Mouse (Mus musculus) forebrain, embryonic 13.5 days (tissue): ENCODE data around the gene Dlg2. TPM values are rescaled to one million over a fixed set of nuclear protein-coding genes. Genes with fewer than 3 reads are reported as not detected.

Source experiments
- ATAC-seq: fragments of 200-750 bp; cut with Nextera tagmentation; 2 replicates; pipeline ENCODE4 v1.8.0; 2017
- H3K27ac ChIP-seq: fragments of 300-500 bp; sonication (generic); 2 replicates; pipeline ENCODE4 v1.5.1; 2015; ENCODE audit warnings: inconsistent platforms, mild to moderate bottlenecking, moderate library complexity
- H3K27me3 ChIP-seq: fragments of 300-500 bp; sonication (generic); 2 replicates; pipeline ENCODE4 v1.6.1; 2015; ENCODE audit warnings: mild to moderate bottlenecking, inconsistent platforms
- H3K36me3 ChIP-seq: fragments of 300-500 bp; sonication (generic); 2 replicates; pipeline ENCODE4 v1.6.1; 2015; ENCODE audit warnings: mild to moderate bottlenecking, inconsistent platforms; ENCODE audit not compliant: poor library complexity, severe bottlenecking
- H3K4me1 ChIP-seq: fragments of 300-500 bp; sonication (generic); 2 replicates; pipeline ENCODE4 v1.6.1; 2015; ENCODE audit warnings: inconsistent platforms
- H3K4me2 ChIP-seq: fragments of 300-500 bp; sonication (generic); 2 replicates; pipeline ENCODE4 v1.6.1; 2015; ENCODE audit warnings: inconsistent platforms, mild to moderate bottlenecking, moderate library complexity
- H3K4me3 ChIP-seq: fragments of 300-500 bp; sonication (generic); 2 replicates; pipeline ENCODE4 v1.5.1; 2015; ENCODE audit warnings: mild to moderate bottlenecking, inconsistent platforms
- H3K9ac ChIP-seq: fragments of 300-500 bp; sonication (generic); 2 replicates; pipeline ENCODE4 v1.6.1; 2015; ENCODE audit warnings: mild to moderate bottlenecking, inconsistent platforms
- H3K9me3 ChIP-seq: fragments of 300-500 bp; sonication (generic); replicated peaks from 2 replicates; pipeline ENCODE4 v1.6.1; 2016; ENCODE audit warnings: inconsistent platforms
- WGBS: fragments of 180-500 bp; shearing (Covaris S2); methylation state at CpG from one replicate; pipeline ENCODE4 v1.1.7; 2015; 5-methylcytosine and 5-hydroxymethylcytosine counted together
- polyA plus RNA-seq: library from polyadenylated mRNA; unstranded; fragments of >200 nt; fragmentation: Nextera tagmentation; extraction: Ambion mirVana; gene quantifications from 2 replicates; pipeline ENCODE4 v1.2.1, GENCODE M21; 2015

Gene Dlg2
- polyA plus RNA-seq, 1 experiment from 2014 or later, result 10.1 TPM

GRCm38 (mm10) chr7:91955584-91955983 is 1479.1 kb downstream of the Dlg2 start:
- WGBS, result 90% methylated on average over 1 of the region's 1 CpGs
- Histone ChIP-seq H3K4me3 (no peak overlapping the region), H3K9me3 (no peaks in the 10 kb centered on the region), H3K4me1 (no peaks in the 10 kb centered on the region), H3K9ac (no peak overlapping the region), H3K27ac (no peak overlapping the region), H3K36me3 (no peaks in the 10 kb centered on the region), H3K27me3 (no peaks in the 10 kb centered on the region), H3K4me2 (no peak overlapping the region)
- ATAC-seq, result no peak

GRCm38 (mm10) chr7:91962956-91963355 is 1486.5 kb downstream of the Dlg2 start:
- no peaks in the 10 kb centered on the region for H3K36me3 ChIP-seq
- no peak for ATAC-seq
- H3K4me1 ChIP-seq, result no peaks in the 10 kb centered on the region
- no peaks in the 10 kb centered on the region for H3K27me3 ChIP-seq
- H3K27ac ChIP-seq, result no peak overlapping the region
- H3K4me3 ChIP-seq, result no peak overlapping the region
- no peak overlapping the region for H3K4me2 ChIP-seq
- no peak overlapping the region for H3K9ac ChIP-seq
- no peaks in the 10 kb centered on the region for H3K9me3 ChIP-seq
- 83% methylated on average over 2 of the region's 2 CpGs for WGBS

DNA sequence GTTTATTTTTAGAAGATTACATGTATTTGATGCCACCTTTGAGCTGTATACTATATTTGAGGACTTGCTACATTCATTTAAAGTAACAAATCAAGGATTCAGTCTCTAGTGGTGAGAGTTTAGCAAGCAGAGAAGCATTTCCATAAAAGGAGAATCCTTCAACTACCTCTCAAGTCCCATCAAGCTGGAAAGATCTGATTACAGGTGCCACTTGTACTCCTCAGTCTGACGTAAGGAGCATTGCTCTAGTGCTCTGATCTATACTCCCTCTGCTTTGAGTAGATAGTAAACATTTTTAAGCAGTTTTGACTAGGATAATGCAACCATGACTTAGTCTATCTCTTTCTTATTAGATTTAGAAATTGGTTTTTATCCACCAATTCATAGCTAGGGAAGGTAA is 1496.5 kb downstream of the Dlg2 start:
- H3K9ac ChIP-seq, result no peak overlapping the region
- H3K4me1 ChIP-seq, result no peaks in the 10 kb centered on the region
- no peaks in the 10 kb centered on the region for H3K9me3 ChIP-seq
- H3K27ac ChIP-seq, result no peak overlapping the region
- H3K36me3 ChIP-seq, result no peaks in the 10 kb centered on the region
- 81% methylated on average over 1 of the region's 1 CpGs for WGBS
- H3K27me3 ChIP-seq, result no peaks in the 10 kb centered on the region
- H3K4me3 ChIP-seq, result no peak overlapping the region
- no peak overlapping the region for H3K4me2 ChIP-seq
- no peak for ATAC-seq

GRCm38 (mm10) chr7:92003769-92004455 is 1527.4 kb downstream of the Dlg2 start:
- H3K9me3 ChIP-seq, result no peaks in the 10 kb centered on the region
- H3K9ac ChIP-seq, result no peak overlapping the region
- H3K4me1 ChIP-seq, result no peaks in the 10 kb centered on the region
- no peak overlapping the region for H3K27ac ChIP-seq
- H3K4me2 ChIP-seq, result no peak overlapping the region
- 76% methylated on average over 5 of the region's 5 CpGs for WGBS
- ATAC-seq, result no peak
- H3K27me3 ChIP-seq, result no peaks in the 10 kb centered on the region
- H3K36me3 ChIP-seq, result no peaks in the 10 kb centered on the region
- no peak overlapping the region for H3K4me3 ChIP-seq

- Histone ChIP-seq H3K36me3 (no peaks in the 10 kb centered on the region), H3K4me1 (no peaks in the 10 kb centered on the region), H3K4me2 (no peak overlapping the region), H3K27ac (no peak overlapping the region), H3K9me3 (no peaks in the 10 kb centered on the region), H3K4me3 (no peak overlapping the region), H3K27me3 (no peaks in the 10 kb centered on the region), H3K9ac (no peak overlapping the region)
- 72% methylated on average over 4 of the region's 4 CpGs for WGBS
- ATAC-seq, result no peak
Observed at GRCm38 (mm10) chr7:92005681-92006425, 1529.4 kb downstream of the Dlg2 start.

GRCm38 (mm10) chr7:92008702-92009101 is 1532.2 kb downstream of the Dlg2 start:
- H3K4me1 ChIP-seq, result no peaks in the 10 kb centered on the region
- H3K36me3 ChIP-seq, result no peaks in the 10 kb centered on the region
- H3K4me2 ChIP-seq, result no peak overlapping the region
- no peaks in the 10 kb centered on the region for H3K27me3 ChIP-seq
- no peak overlapping the region for H3K9ac ChIP-seq
- no peak overlapping the region for H3K4me3 ChIP-seq
- no peaks in the 10 kb centered on the region for H3K9me3 ChIP-seq
- no peak overlapping the region for H3K27ac ChIP-seq
- ATAC-seq, result no peak
- WGBS, result 93% methylated on average over 1 of the region's 1 CpGs

- Histone ChIP-seq H3K36me3 (no peaks in the 10 kb centered on the region), H3K27me3 (no peaks in the 10 kb centered on the region), H3K4me1 (no peaks in the 10 kb centered on the region), H3K9me3 (no peaks in the 10 kb centered on the region), H3K4me2 (no peak overlapping the region), H3K4me3 (no peak overlapping the region), H3K27ac (no peak overlapping the region), H3K9ac (no peak overlapping the region)
- 78% methylated on average over 1 of the region's 1 CpGs for WGBS
- no peak for ATAC-seq
Observed at GRCm38 (mm10) chr7:92024928-92025327, 1548.5 kb downstream of the Dlg2 start.

DNA sequence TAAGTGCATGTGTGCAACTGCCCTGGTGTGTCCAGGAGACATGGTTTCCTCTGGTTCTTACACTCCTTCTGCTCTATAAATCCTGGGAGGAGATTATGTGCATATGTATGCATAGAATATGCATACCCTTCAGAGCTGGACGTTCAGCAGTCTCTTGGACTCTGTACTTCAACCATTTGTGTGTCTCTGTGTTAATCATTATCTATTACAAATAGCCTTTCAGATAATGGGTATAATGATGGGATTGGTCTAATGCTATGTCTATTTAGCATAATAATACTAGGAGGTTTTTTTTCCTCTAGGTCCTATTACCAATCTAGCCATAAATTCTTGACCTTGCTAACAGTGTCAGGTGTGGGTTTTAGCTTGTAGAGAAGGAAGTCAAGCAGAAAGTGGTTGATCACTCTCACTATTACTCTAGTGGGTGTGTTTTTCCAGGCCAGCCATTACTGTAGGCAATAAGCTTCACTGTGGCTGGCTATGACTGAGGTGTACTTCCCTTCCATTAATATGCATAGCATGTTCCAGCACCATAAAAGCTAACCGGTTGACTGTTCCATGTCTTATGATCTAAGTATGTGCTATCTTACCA is 1549.1 kb downstream of the Dlg2 start:
- Histone ChIP-seq H3K27me3 (no peaks in the 10 kb centered on the region), H3K4me1 (no peaks in the 10 kb centered on the region), H3K36me3 (no peaks in the 10 kb centered on the region), H3K4me2 (no peak overlapping the region), H3K9me3 (no peaks in the 10 kb centered on the region), H3K4me3 (no peak overlapping the region), H3K27ac (no peak overlapping the region), H3K9ac (no peak overlapping the region)
- no peak for ATAC-seq
- 61% methylated on average over 2 of the region's 2 CpGs for WGBS

DNA sequence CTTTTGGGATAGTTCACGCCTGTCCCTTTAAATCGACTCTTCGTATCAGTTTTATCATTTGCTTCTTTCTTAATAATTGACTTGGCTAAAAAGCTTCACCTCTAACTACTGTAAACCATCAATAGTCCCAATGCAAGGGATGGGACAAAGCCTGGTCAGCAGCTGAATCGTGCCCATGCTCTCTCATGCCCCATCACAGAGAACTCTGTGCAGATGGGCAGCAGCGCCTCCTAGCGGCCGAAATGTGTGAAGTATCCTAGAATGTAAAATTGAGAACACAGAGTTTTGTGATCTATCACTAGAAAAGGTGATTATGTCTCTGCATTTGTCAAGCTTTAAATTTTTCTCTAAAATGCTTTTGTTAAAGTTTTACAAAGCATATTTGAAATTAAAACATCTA is 1550.6 kb downstream of the Dlg2 start:
- Histone ChIP-seq H3K9ac (no peak overlapping the region), H3K9me3 (no peaks in the 10 kb centered on the region), H3K4me1 (no peaks in the 10 kb centered on the region), H3K4me3 (no peak overlapping the region), H3K36me3 (no peaks in the 10 kb centered on the region), H3K4me2 (no peak overlapping the region), H3K27ac (no peak overlapping the region), H3K27me3 (no peaks in the 10 kb centered on the region)
- WGBS, result 36% methylated on average over 7 of the region's 7 CpGs
- ATAC-seq, result peak; percentile 88

DNA sequence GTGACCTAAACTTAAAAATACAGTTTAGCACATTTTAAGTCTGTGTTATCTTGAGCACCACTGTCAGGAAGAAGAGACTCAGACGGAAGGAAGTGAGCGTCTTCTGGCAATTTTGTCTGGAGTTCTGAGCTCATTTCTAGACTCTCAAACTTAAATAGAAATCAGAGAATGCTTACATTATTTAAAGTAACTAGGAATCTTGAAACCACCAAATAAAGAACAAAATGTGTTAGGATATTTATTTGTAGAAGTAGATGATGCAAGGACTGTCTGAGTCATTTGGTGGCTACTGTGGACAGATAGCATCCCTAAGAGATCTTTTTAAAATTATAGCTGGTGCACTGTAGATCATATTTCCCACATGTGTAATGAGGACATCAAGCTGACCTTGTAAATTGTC is 1557.8 kb downstream of the Dlg2 start:
- H3K9me3 ChIP-seq, result no peaks in the 10 kb centered on the region
- 93% methylated on average over 2 of the region's 2 CpGs for WGBS
- no peak for ATAC-seq

DNA sequence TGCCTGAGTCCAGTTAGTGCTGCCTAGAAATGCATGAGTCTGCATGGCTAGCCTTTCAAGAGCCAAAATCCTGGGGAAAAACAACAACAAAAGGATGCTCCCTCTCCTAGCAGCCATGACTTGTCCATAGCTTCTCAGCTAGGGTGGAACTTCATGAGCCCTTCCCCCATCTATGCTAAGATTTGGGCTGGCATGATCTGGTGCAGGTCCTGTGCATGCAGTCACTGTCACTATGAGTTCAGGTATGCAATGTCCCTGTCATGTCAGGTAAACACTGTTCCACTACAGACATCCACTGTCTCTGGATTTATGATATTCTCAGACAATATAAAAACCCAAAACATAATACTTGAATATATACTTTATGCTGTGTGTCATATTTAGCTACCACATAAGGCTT is 1563.7 kb downstream of the Dlg2 start:
- Histone ChIP-seq H3K9ac (no peak overlapping the region), H3K4me2 (no peak overlapping the region), H3K9me3 (no peaks in the 10 kb centered on the region), H3K27me3 (no peaks in the 10 kb centered on the region), H3K4me3 (no peak overlapping the region), H3K27ac (no peak overlapping the region), H3K36me3 (no peaks in the 10 kb centered on the region), H3K4me1 (no peaks in the 10 kb centered on the region)
- ATAC-seq, result no peak

More for the DNA sequence above, 1557.8 kb downstream of the Dlg2 start:
- no peaks in the 10 kb centered on the region for H3K36me3 ChIP-seq
- no peak overlapping the region for H3K9ac ChIP-seq
- H3K4me3 ChIP-seq, result no peak overlapping the region
- H3K4me2 ChIP-seq, result no peak overlapping the region
- H3K27ac ChIP-seq, result no peak overlapping the region
- no peaks in the 10 kb centered on the region for H3K4me1 ChIP-seq
- no peaks in the 10 kb centered on the region for H3K27me3 ChIP-seq

DNA sequence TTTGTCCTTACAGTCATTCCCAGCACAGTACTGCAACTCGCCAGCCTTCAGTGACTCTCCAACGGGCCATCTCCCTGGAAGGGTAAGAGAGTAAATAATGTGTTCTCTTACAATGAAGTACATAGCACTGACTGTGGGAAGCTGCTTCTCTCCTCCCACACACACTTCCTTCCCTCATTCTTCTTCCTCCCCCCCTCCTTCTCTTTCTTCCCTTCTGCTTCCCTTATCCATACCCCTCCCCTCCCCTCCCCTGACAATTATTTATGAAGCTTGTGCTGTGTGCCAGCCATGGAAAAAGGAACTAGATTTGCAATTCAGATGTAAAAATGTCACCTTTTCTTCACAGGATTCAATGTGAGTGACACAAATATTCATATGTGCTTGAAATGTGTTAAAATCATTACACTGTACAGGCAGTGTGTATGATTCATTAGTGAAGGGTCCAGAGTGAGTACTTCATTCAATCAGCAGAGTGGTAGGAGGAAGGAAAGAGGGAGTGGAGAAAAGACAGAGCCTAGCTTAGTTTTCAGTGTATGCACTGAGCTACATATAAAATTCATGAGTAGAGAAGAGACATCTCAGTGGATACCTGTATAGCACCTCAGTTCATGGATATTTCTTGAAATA is 1564.4 kb downstream of the Dlg2 start:
- no peak overlapping the region for H3K4me3 ChIP-seq
- H3K27me3 ChIP-seq, result no peaks in the 10 kb centered on the region
- H3K4me2 ChIP-seq, result no peak overlapping the region
- WGBS, result 77% methylated on average over 2 of the region's 2 CpGs
- H3K27ac ChIP-seq, result peak overlapping the region; percentile 51
- H3K9ac ChIP-seq, result no peak overlapping the region
- H3K36me3 ChIP-seq, result no peaks in the 10 kb centered on the region
- H3K4me1 ChIP-seq, result no peaks in the 10 kb centered on the region
- ATAC-seq, result peak; percentile 94
- no peaks in the 10 kb centered on the region for H3K9me3 ChIP-seq
